Mouse (Mus musculus) limb, embryonic 13.5 days (tissue): ENCODE data around the gene Shmt2. TPM values are rescaled to one million over a fixed set of nuclear protein-coding genes. Genes with fewer than 3 reads are reported as not detected.

Experiments
- ATAC-seq: fragments of 200-750 bp; cut with Nextera tagmentation; 2 replicates; pipeline ENCODE4 v1.8.0; 2017; ENCODE audit warnings: low read depth, moderate number of reproducible peaks, moderate TSS enrichment; ENCODE audit not compliant: low FRiP score
- H3K27ac ChIP-seq: fragments of 300-500 bp; sonication (generic); 2 replicates; pipeline ENCODE4 v1.5.1; 2015; ENCODE audit warnings: inconsistent platforms, mild to moderate bottlenecking, moderate library complexity
- H3K27me3 ChIP-seq: fragments of 300-500 bp; sonication (generic); 2 replicates; pipeline ENCODE4 v1.6.1; 2015; ENCODE audit warnings: mild to moderate bottlenecking, inconsistent platforms
- H3K36me3 ChIP-seq: fragments of 300-500 bp; sonication (generic); 2 replicates; pipeline ENCODE4 v1.6.1; 2015; ENCODE audit warnings: inconsistent platforms, mild to moderate bottlenecking, moderate library complexity
- H3K4me1 ChIP-seq: fragments of 300-500 bp; sonication (generic); 2 replicates; pipeline ENCODE4 v1.6.1; 2015; ENCODE audit warnings: inconsistent platforms
- H3K4me2 ChIP-seq: fragments of 300-500 bp; sonication (generic); replicated peaks from 2 replicates; pipeline ENCODE4 v1.6.1; 2015; ENCODE audit warnings: inconsistent platforms, mild to moderate bottlenecking, moderate library complexity
- H3K4me3 ChIP-seq: fragments of 300-500 bp; sonication (generic); 2 replicates; pipeline ENCODE4 v1.5.1; 2015; ENCODE audit warnings: moderate library complexity, mild to moderate bottlenecking, inconsistent platforms
- H3K9ac ChIP-seq: fragments of 300-500 bp; sonication (generic); 2 replicates; pipeline ENCODE4 v1.6.1; 2015; ENCODE audit warnings: mild to moderate bottlenecking, inconsistent platforms
- H3K9me3 ChIP-seq: fragments of 300-500 bp; sonication (generic); 2 replicates; pipeline ENCODE4 v1.6.1; 2016; ENCODE audit warnings: inconsistent platforms
- WGBS: fragments of 180-500 bp; shearing (Covaris S2); methylation state at CpG from one replicate; pipeline ENCODE4 v1.1.7; 2015; 5-methylcytosine and 5-hydroxymethylcytosine counted together
- polyA plus RNA-seq: library from polyadenylated mRNA; unstranded; fragments of >200 nt; fragmentation: Nextera tagmentation; extraction: Ambion mirVana; gene quantifications from 2 replicates; pipeline ENCODE4 v1.2.1, GENCODE M21; 2015

The Shmt2 gene
- polyA plus RNA-seq, 1 experiment from 2014 or later: 98.1 TPM

DNA sequence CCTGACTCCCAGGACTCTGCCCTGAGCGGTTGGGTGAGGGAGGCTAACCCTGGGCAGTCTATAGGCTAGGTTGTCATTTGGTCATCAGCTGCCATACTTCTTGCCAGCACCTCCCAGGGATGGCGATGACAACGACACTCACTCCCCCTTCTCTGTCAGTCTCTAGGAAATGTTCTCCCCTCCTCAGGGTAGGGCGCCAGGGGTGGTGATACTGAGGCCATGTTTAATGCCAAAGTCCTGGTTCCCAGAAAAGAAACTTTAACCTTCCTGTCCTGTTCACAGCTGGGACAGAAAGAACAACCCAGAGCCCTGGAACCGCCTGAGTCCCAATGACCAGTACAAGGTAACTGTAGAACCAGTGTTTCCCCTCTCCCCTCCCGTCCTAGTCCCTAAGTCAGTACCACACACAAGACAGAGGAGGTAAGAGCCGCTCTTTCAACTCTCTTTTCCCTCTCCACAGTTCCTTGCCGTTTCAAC lies 6.2 kb downstream of the Shmt2 start:
- Histone ChIP-seq H3K27me3 (peaks cover 70% of the 10 kb centered on the region), H3K9me3 (no peaks in the 10 kb centered on the region), H3K4me1 (peaks cover 62% of the 10 kb centered on the region), H3K36me3 (peaks cover 37% of the 10 kb centered on the region), H3K4me3 (peak overlapping the region; percentile 20; the same call in 1 of the 2 replicates), H3K27ac (no peak overlapping the region), H3K9ac (peak overlapping the region; percentile 36; the same call in 1 of the 2 replicates), H3K4me2 (peak overlapping the region; percentile 55)
- WGBS: 19% methylated on average over 8 of the region's 8 CpGs
- ATAC-seq: no peak

DNA sequence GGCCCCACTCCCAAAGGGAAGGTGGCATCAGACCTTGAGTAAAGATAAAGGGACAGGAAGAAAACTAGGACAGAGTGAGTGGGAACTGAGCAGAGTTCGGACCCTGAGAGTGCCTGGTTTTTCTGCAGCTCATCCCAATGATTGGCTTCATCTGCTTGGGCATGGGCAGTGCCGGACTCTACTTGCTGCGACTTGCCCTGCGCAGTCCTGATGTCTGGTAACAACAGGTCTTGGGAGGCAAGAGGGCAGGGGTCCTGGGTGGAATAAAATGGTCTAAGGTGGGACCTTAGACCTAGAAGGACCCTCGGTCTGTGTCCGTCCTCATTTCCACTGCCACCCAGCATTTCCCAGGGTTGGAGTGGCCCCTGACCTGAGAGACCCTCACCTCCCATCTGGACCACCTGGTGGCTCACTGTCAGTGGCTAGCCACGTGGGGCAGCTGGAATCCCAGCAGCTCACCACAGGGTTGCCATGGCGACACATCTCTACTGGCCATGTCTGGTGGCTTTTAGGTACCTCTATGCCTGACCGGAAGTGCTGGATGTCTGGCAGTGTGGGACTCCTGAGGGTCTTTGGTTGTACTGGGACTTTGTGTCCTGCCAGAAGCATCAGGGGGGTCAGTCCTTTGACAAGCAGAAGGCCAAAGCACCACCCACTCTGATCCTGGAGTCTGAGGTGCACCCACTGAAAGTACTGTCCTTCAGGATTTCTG lies 6.8 kb downstream of the Shmt2 start:
- H3K4me1 ChIP-seq: peaks cover 66% of the 10 kb centered on the region
- no peak overlapping the region for H3K27ac ChIP-seq
- peaks cover 76% of the 10 kb centered on the region for H3K27me3 ChIP-seq
- H3K36me3 ChIP-seq: peaks cover 34% of the 10 kb centered on the region
- 0 out of 2 replicates have a peak overlapping the region, but pooled peaks have one; percentile 20 for H3K4me3 ChIP-seq
- H3K9me3 ChIP-seq: no peaks in the 10 kb centered on the region
- no peak overlapping the region for H3K9ac ChIP-seq
- WGBS: 28% methylated on average over 9 of the region's 9 CpGs
- ATAC-seq: no peak
- H3K4me2 ChIP-seq: peak overlapping the region; percentile 55; the same call in 1 of the 2 replicates

DNA sequence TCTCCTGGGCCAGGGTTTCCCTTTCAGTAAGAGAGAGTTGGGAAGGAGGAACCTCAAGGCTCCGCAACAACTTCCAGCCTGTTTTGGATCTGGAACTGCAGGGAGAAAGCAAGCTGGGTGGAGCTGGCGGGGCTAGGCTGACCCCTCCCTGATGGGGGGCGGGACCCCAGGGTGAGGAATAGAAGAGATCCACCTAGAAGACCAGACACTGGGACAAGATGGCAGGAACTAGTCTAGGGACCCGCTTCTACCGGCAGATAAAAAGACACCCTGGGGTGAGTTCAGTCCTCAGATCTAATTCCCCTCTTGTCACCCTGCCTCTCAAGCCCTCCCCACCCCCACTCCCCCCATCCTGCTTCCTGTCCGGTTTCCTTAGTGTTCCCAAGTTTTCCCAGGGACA lies 7.5 kb downstream of the Shmt2 start, which contains the start of gene Ndufa4l2:
Gene Ndufa4l2 (plus strand): TSS at position 204 of the 400 bp plus-strand sequence.
- no peak within 1 kb of the TSS; the same call in 1 of the 2 replicates for H3K27ac ChIP-seq
- H3K27me3 ChIP-seq: peaks cover 82% of the 10 kb centered on the region
- H3K4me1 ChIP-seq: peaks cover 72% of the 10 kb centered on the region

DNA sequence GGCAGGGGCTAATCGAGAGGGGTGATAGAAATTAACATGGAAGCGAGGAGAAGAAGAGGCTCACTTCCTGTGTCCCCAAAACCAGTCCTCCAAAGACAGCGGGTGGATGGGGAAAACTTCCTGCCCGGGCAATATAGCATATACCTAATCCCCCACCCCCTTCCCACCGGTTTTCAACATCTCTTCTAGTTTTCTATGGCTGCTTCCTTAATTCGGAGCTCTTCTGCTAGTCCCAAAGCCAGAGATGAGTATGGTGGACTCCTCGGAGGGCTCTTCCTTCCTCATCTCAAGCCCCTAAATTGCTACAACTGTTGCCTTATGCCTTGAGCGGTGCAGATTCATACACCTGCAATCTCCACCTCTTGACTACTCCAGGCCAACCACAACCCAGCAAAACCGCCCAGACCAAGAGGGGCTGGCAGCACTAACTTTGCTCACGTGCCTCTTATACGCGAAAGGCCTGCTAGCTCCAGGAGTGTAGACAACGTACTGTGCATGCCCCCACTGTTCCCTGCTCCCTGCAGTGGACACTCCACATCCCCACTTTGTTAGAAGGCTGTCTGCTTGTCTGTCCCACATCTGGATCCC lies 8.0 kb downstream of the Shmt2 start:
- no peak overlapping the region; the same call in 1 of the 2 replicates for H3K27ac ChIP-seq
- H3K4me2 ChIP-seq: peak overlapping the region; percentile 84
- H3K36me3 ChIP-seq: peaks cover 22% of the 10 kb centered on the region
- ATAC-seq: no peak
- H3K9me3 ChIP-seq: no peaks in the 10 kb centered on the region
- H3K9ac ChIP-seq: no peak overlapping the region
- peaks cover 78% of the 10 kb centered on the region for H3K4me1 ChIP-seq
- H3K27me3 ChIP-seq: peaks cover 88% of the 10 kb centered on the region
- no peak overlapping the region for H3K4me3 ChIP-seq
- WGBS: 14% methylated on average over 13 of the region's 13 CpGs

More for the DNA sequence above, 7.5 kb downstream of the Shmt2 start, which contains the start of gene Ndufa4l2:
- Histone ChIP-seq H3K9me3 (no peaks in the 10 kb centered on the region), H3K4me2 (peak within 1 kb of the TSS; percentile 84), H3K36me3 (peaks cover 27% of the 10 kb centered on the region), H3K4me3 (peak within 1 kb of the TSS; percentile 52), H3K9ac (0 out of 2 replicates have a peak within 1 kb of the TSS, but pooled peaks have one; percentile 1)
- no peak for ATAC-seq
- 18% methylated on average over 6 of the region's 6 CpGs for WGBS

DNA sequence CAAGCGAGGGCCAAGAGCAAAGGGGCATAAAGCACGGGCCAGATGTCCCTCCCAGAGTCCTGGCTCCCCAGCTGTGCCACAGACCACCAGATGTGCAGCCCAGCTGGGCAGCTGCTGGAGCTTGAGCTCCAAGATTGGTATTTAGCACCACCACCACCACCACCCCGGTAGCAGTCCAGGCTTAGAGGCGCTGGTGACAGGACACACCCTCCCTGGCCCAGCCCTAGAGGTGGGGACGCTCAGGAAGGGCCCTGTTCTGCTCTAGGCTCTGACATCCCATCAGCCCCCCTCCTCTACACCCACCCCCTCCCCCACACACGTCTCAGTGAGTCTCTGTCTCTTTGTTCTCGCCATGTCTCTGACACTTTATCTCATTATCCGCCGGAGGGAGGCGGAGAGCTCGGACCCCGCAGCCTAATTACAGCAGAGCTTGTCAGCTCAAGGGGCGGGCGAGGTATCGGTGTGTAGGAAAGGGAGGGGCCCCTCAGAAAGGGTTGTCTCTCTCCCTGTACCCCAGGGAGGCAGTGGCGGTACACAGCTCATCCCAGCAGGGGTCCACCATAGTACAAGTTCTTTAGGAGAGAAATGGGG lies 8.6 kb downstream of the Shmt2 start:
- Histone ChIP-seq H3K9me3 (no peaks in the 10 kb centered on the region), H3K36me3 (peaks cover 16% of the 10 kb centered on the region), H3K4me2 (peak overlapping the region; percentile 84), H3K27ac (no peak overlapping the region), H3K9ac (0 out of 2 replicates have a peak overlapping the region, but pooled peaks have one; percentile 1), H3K27me3 (peaks cover 94% of the 10 kb centered on the region), H3K4me3 (peak overlapping the region; percentile 52), H3K4me1 (peaks cover 84% of the 10 kb centered on the region)
- peak; percentile 10 for ATAC-seq
- 0% methylated on average over 15 of the region's 16 CpGs for WGBS

DNA sequence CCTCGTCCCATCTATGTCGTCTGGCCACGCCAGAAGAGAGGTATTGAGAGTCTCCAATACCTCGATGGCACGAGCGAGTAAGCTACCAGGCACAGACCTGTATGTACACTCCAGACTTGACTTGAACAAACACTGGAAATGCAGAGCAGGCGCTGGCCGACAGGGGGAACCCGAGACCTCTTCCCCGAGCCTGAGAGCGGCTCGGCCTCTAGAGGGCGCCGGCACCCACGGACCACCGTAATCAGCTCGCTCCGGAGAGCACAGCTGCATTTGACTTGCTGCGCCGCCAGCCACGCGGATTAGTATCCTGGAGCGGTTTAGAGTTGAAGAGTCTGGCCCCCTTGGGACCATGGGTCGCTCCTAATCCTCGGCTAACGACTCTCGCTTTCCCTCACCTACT lies 9.4 kb downstream of the Shmt2 start:
- no peak overlapping the region for H3K9ac ChIP-seq

DNA sequence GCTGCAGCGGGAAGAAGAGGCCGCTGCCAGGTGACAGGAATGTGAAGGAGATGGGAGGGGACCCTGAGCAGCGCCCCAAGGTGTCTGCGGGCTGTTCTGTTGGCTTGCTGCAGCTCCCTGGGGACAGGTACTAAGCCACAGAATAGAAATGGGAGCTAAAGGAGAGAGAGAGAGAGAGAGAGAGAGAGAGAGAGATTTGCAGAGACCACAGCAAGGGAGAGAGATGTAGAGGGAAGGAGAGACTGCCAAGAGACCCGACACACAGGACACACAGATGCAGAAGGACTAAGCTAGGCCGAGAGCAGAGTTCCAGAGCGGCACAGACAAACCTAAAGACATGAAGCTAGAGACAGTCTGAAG lies 10.0 kb downstream of the Shmt2 start:
- Histone ChIP-seq H3K4me2 (peak overlapping the region; percentile 84), H3K36me3 (peaks cover 2% of the 10 kb centered on the region), H3K4me3 (peak overlapping the region; percentile 52), H3K27ac (no peak overlapping the region), H3K9me3 (no peaks in the 10 kb centered on the region), H3K9ac (peak overlapping the region; percentile 58), H3K4me1 (peaks cover 87% of the 10 kb centered on the region), H3K27me3 (peaks cover 94% of the 10 kb centered on the region)
- WGBS: under 1% methylated on average over 7 of the region's 7 CpGs
- no peak for ATAC-seq

More for the DNA sequence above, 9.4 kb downstream of the Shmt2 start:
- under 1% methylated on average over 27 of the region's 27 CpGs for WGBS
- Histone ChIP-seq H3K9me3 (no peaks in the 10 kb centered on the region), H3K4me3 (peak overlapping the region; percentile 52), H3K4me1 (peaks cover 90% of the 10 kb centered on the region), H3K4me2 (peak overlapping the region; percentile 84), H3K27ac (no peak overlapping the region), H3K36me3 (peaks cover 8% of the 10 kb centered on the region), H3K27me3 (peaks cover 94% of the 10 kb centered on the region)
- peak; percentile 50 for ATAC-seq

DNA sequence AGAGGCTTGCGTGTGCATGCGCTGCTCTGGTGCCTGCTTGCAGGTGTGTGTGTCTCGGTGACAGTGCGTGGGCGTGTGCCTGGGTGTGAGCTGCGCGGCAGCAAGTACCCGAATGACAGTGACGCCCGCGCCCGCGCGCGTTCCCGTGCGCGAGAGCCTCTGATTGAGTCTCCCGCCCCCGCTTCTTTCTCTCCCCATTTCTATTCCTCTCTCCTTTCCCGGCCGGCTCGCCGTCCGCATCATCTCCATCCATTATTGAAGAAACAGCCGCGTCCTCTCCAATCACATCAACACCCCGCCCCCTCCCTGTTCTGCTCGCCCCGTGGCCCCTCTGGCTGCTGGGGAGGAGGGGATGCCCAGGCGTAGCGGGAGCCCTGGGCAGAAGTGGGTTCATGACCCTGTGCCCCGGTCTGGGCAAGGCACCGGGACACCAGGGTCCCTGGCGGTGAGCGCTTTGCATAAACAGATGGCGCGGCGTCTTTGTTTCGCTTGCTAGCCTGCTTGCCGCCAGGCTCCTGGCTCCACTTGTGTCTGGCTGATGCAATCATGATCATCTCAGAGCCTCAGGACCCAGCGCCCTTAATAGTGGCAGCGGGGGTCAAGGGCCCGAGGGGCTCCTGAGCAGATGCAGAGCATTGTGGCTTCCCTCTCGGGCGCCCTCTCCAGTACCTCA lies 10.5 kb downstream of the Shmt2 start:
- under 1% methylated on average over 32 of the region's 46 CpGs for WGBS
- ATAC-seq: no peak
- Histone ChIP-seq H3K4me1 (peaks cover 82% of the 10 kb centered on the region), H3K9ac (peak overlapping the region; percentile 58), H3K36me3 (no peaks in the 10 kb centered on the region), H3K9me3 (no peaks in the 10 kb centered on the region), H3K4me2 (peak overlapping the region; percentile 84), H3K4me3 (peak overlapping the region; percentile 52), H3K27ac (no peak overlapping the region), H3K27me3 (peaks cover 94% of the 10 kb centered on the region)

DNA sequence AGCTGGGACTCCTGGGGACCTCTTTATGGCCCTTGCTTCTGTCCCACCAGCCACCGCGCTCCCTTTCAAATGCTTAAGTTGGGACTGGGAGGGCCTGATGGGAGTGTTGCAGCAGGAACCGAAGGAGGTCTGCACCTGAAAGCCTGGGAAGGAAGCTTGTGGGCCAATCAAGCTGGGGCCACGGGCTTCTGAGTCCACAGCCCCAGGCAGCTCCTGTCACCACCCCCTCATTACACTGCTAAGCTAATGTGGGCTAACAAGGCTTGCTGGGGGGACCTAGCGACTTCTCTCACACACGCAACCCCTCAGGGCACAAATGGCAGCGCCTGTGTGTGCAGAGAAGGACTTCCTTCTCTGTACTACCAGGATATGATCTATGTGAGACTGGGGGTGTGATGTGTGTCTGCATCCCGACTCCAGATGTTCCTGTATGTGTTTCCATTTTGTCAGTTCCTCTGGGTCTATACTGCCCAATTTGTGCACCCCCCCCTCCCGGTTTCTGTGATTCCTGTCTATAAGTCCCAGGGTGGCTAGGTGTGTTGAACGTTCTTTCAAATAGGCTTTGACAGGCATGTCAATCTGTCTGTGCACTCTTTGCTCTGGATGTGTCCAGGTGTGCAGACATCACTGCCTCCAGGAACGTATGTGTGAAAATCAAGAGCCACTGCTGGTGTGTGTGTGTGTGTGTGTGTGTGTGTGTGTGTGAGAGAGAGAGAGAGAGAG lies 11.2 kb downstream of the Shmt2 start:
- Histone ChIP-seq H3K27ac (no peak overlapping the region), H3K9ac (no peak overlapping the region), H3K4me1 (peaks cover 74% of the 10 kb centered on the region)

DNA sequence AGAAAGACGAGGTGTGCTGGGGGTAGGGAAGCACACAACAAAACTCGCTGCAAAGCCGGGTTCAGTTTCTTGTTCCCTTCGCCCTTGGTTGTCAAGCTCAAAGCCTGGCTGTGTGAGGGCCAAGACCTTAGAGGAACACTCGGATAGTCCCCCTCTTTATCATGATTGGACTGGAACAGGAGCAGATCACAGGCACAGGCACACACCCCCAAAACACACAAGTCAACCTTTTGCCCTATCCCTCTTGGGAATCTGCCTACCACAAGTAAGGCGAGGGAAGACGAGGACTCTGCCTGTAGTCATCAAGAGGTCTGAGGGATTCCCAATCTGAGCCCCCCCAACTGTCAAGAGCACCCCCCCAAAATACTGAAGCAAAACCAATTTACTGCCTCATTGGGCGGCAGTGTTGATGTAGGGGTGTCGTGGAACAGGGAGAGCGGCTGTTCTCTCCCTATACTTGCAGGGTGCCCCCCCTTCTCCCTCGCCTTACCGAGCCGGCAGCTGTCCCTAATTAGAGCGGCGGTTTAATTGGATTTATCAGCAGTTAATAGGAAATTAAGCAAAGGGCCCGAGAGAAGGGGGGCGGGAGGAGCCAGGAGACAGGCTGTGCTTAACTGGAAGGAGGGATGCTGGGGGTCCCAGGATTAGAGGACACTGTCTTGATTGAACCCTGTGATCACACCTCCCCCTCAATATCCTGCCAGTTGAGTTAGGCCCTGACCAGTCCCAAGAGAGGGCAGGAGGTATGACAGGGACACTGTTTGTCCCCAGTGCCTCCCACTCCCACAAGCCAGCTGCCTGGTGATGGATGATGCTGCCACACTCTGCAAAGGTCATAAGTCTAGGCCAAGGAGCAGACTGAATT lies 12.2 kb downstream of the Shmt2 start:
- H3K9ac ChIP-seq: no peak overlapping the region
- H3K36me3 ChIP-seq: peaks cover 9% of the 10 kb centered on the region
- ATAC-seq: no peak
- H3K4me3 ChIP-seq: peak overlapping the region; percentile 42; the same call in 1 of the 2 replicates
- 7% methylated on average over 15 of the region's 17 CpGs for WGBS
- no peak overlapping the region for H3K27ac ChIP-seq
- H3K27me3 ChIP-seq: peaks cover 83% of the 10 kb centered on the region
- H3K9me3 ChIP-seq: no peaks in the 10 kb centered on the region
- peaks cover 67% of the 10 kb centered on the region for H3K4me1 ChIP-seq
- peak overlapping the region; percentile 84 for H3K4me2 ChIP-seq

More for the DNA sequence above, 11.2 kb downstream of the Shmt2 start:
- no peaks in the 10 kb centered on the region; the same call in 1 of the 2 replicates for H3K36me3 ChIP-seq
- H3K4me3 ChIP-seq: peak overlapping the region; percentile 52
- H3K4me2 ChIP-seq: peak overlapping the region; percentile 84
- no peaks in the 10 kb centered on the region for H3K9me3 ChIP-seq
- no peak for ATAC-seq
- 3% methylated on average over 11 of the region's 11 CpGs for WGBS
- peaks cover 93% of the 10 kb centered on the region for H3K27me3 ChIP-seq
